Mouse (Mus musculus) liver, adult 2 months (tissue): ENCODE data around the gene Spint2. TPM values are rescaled to one million over a fixed set of nuclear protein-coding genes. Genes with fewer than 3 reads are reported as not detected.
"Not testable (repeated sequence)": the region's sequence is repeated elsewhere in the genome, so short reads cannot be mapped to it uniquely, and the experiment has no call there.

ENCODE experiments used
- DNase-seq: peaks from one replicate; pipeline ENCODE4 v3.0.0-alpha.2; 2011; ENCODE audit warnings: low read depth, low spot score; ENCODE audit errors: extremely low read depth
- H3K27ac ChIP-seq: fragments of 200-500 bp; replicated peaks from 2 replicates; pipeline ENCODE4 v1.5.1; 2012; ENCODE audit warnings: low read depth, mild to moderate bottlenecking, control low read depth, inconsistent platforms, low read length; ENCODE audit not compliant: insufficient read depth
- H3K27me3 ChIP-seq: fragments of 200-500 bp; 2 replicates; pipeline ENCODE4 v1.6.1; 2012; ENCODE audit warnings: mild to moderate bottlenecking, moderate library complexity, low read length, inconsistent platforms; ENCODE audit not compliant: control insufficient read depth, insufficient read depth
- H3K36me3 ChIP-seq: fragments of 200-500 bp; 2 replicates; pipeline ENCODE4 v1.6.1; 2012; ENCODE audit warnings: low read length, inconsistent platforms; ENCODE audit not compliant: control insufficient read depth, insufficient read depth
- H3K4me1 ChIP-seq: fragments of 200-500 bp; 2 replicates; pipeline ENCODE4 v1.6.1; 2011; ENCODE audit warnings: low read length; ENCODE audit not compliant: control insufficient read depth, insufficient read depth
- H3K4me3 ChIP-seq: fragments of 200-500 bp; 2 replicates; pipeline ENCODE4 v1.5.1; 2011; ENCODE audit warnings: low read depth, mild to moderate bottlenecking, control low read depth, low read length, moderate library complexity; ENCODE audit not compliant: insufficient read depth
- H3K79me2 ChIP-seq: fragments of 200-500 bp; 2 replicates; pipeline ENCODE4 v1.6.1; 2012; ENCODE audit warnings: inconsistent platforms, mild to moderate bottlenecking, low read length, moderate library complexity; ENCODE audit not compliant: control insufficient read depth, insufficient read depth
- H3K9ac ChIP-seq: fragments of 200-500 bp; 2 replicates; pipeline ENCODE4 v1.6.1; 2012; ENCODE audit warnings: low read depth, mild to moderate bottlenecking, control low read depth, inconsistent platforms, low read length
- CTCF ChIP-seq: fragments of 200-500 bp; IDR thresholded peaks from 2 replicates; pipeline ENCODE4 v1.5.1; 2011; ENCODE audit warnings: low read depth, low read length, control low read depth
- POLR2A ChIP-seq: fragments of 200-500 bp; IDR thresholded peaks from 2 replicates; pipeline ENCODE4 v1.6.1; 2011; ENCODE audit warnings: low read length, control low read depth; ENCODE audit not compliant: insufficient read depth; ENCODE audit errors: extremely low read depth
- WGBS: fragments of 180-500 bp; shearing (Covaris S2); methylation state at CpG from one replicate; pipeline ENCODE4 v1.1.7; 2018; 5-methylcytosine and 5-hydroxymethylcytosine counted together
- polyA plus RNA-seq: library from polyadenylated mRNA; depleted of rRNA; stranded (reverse); fragments of >200 nt; gene quantifications from 2 replicates; pipeline ENCODE4 v1.2.3, GENCODE M21; 2012; rRNA removed
- total RNA-seq: library from RNA; depleted of rRNA; stranded (reverse); fragments of >200 nt; gene quantifications from 2 replicates; pipeline ENCODE4 v1.2.3, GENCODE M21; 2014; rRNA removed

Spint2 gene
- total and polyA plus RNA-seq, 2 experiments, result 24.8 to 120 TPM

- DNase-seq, result peak; percentile 39
- Histone ChIP-seq H3K27ac (no peak overlapping the region), H3K36me3 (no peaks in the 10 kb centered on the region), H3K79me2 (no peaks in the 10 kb centered on the region), H3K4me1 (no peaks in the 10 kb centered on the region), H3K27me3 (peaks cover 10% of the 10 kb centered on the region; the same call in 1 of the 2 replicates), H3K9ac (no peak overlapping the region), H3K4me3 (no peak overlapping the region)
- TF ChIP-seq POLR2A, result no peak
- no peak for TF ChIP-seq CTCF
- 30% methylated on average over 26 of the region's 26 CpGs for WGBS
These were observed 69.4 kb downstream of the Spint2 start for GRCm38 (mm10) chr7:29212199-29212765.

GRCm38 (mm10) chr7:29211415-29212198 is 70.1 kb downstream of the Spint2 start:
- 9% methylated on average over 34 of the region's 34 CpGs for WGBS
- no peaks in the 10 kb centered on the region for H3K36me3 ChIP-seq
- TF ChIP-seq CTCF (no peak), POLR2A (no peak)
- H3K9ac ChIP-seq, result 0 out of 2 replicates have a peak overlapping the region, but pooled peaks have one; percentile 7
- H3K79me2 ChIP-seq, result no peaks in the 10 kb centered on the region
- H3K4me3 ChIP-seq, result peak overlapping the region; percentile 23
- H3K27ac ChIP-seq, result peak overlapping the region; percentile 3
- H3K27me3 ChIP-seq, result peaks cover 10% of the 10 kb centered on the region; the same call in 1 of the 2 replicates
- H3K4me1 ChIP-seq, result no peaks in the 10 kb centered on the region
- DNase-seq, result peak; percentile 38

GRCm38 (mm10) chr7:29211013-29211412 is 70.7 kb downstream of the Spint2 start:
- H3K79me2 ChIP-seq, H3K4me1 ChIP-seq, H3K36me3 ChIP-seq, DNase-seq, H3K9ac ChIP-seq, H3K27ac ChIP-seq: not testable (repeated sequence)
- WGBS, result 38% methylated on average over 13 of the region's 15 CpGs
- H3K4me3 ChIP-seq, result peak overlapping the region; percentile 23; the same call in 1 of the 2 replicates
- H3K27me3 ChIP-seq, result peaks cover 10% of the 10 kb centered on the region; the same call in 1 of the 2 replicates

Other genes starting within 250 kb of the Spint2 start
- 0.07 and 0.46 TPM in 2 replicates for gene Ryr1, start 156.7 kb downstream of the Spint2 start, total RNA-seq
- 0.01 TPM in 2 replicates for gene Ryr1, start 156.7 kb downstream of the Spint2 start, polyA plus RNA-seq
- gene Rasgrp4, start 147.1 kb downstream of the Spint2 start, total RNA-seq, result under 0.01 and 0.07 TPM in 2 replicates
- 0.41 and 0.69 TPM in 2 replicates for gene Rasgrp4, start 147.1 kb downstream of the Spint2 start, polyA plus RNA-seq
- gene Fam98c, start 125.7 kb downstream of the Spint2 start, total RNA-seq, result 5.1 and 5.4 TPM in 2 replicates
- gene Fam98c, start 125.7 kb downstream of the Spint2 start, polyA plus RNA-seq, result 12.5 and 19.3 TPM in 2 replicates
- 0.07 TPM in 1 of 2 replicates, not detected in the other for gene Ggn, start 111.7 kb downstream of the Spint2 start, total RNA-seq
- gene Ggn, start 111.7 kb downstream of the Spint2 start, polyA plus RNA-seq, result 0.18 TPM in 1 of 2 replicates, not detected in the other
- gene Spred3, start 111.5 kb downstream of the Spint2 start, total RNA-seq, result 0.18 and 0.20 TPM in 2 replicates
- 0.35 and 0.40 TPM in 2 replicates for gene Spred3, start 111.5 kb downstream of the Spint2 start, polyA plus RNA-seq
- gene Psmd8, start 101.2 kb downstream of the Spint2 start, total RNA-seq, result 195 and 217 TPM in 2 replicates
- gene Psmd8, start 101.2 kb downstream of the Spint2 start, polyA plus RNA-seq, result 119 and 132 TPM in 2 replicates
- 0.27 and 0.28 TPM in 2 replicates for gene Catsperg1, start 67.9 kb downstream of the Spint2 start, total RNA-seq
- gene Catsperg1, start 67.9 kb downstream of the Spint2 start, polyA plus RNA-seq, result 0.12 and 0.24 TPM in 2 replicates
- gene Kcnk6, start 49.4 kb downstream of the Spint2 start, total RNA-seq, result 1.7 and 2.0 TPM in 2 replicates
- gene Kcnk6, start 49.4 kb downstream of the Spint2 start, polyA plus RNA-seq, result 3.3 and 5.3 TPM in 2 replicates
- 40.7 and 59.9 TPM in 2 replicates for gene Yif1b, start 43.6 kb downstream of the Spint2 start, total RNA-seq
- gene Yif1b, start 43.6 kb downstream of the Spint2 start, polyA plus RNA-seq, result 132 and 143 TPM in 2 replicates
- gene 2200002D01Rik, start 33.4 kb downstream of the Spint2 start, total RNA-seq, result 2.3 and 6.9 TPM in 2 replicates
- gene 2200002D01Rik, start 33.4 kb downstream of the Spint2 start, polyA plus RNA-seq, result 5.2 and 7.4 TPM in 2 replicates
- 1.0 and 1.7 TPM in 2 replicates for gene Ppp1r14a, start 7.4 kb upstream of the Spint2 start, total RNA-seq
- 5.0 and 11.3 TPM in 2 replicates for gene Ppp1r14a, start 7.4 kb upstream of the Spint2 start, polyA plus RNA-seq
- gene Dpf1, start 22.0 kb upstream of the Spint2 start, total RNA-seq, result 0.13 TPM in 1 of 2 replicates, not detected in the other
- 0.05 and 0.28 TPM in 2 replicates for gene Dpf1, start 22.0 kb upstream of the Spint2 start, polyA plus RNA-seq
- gene Sipa1l3, start 236.7 kb upstream of the Spint2 start, total RNA-seq, result 3.1 and 3.8 TPM in 2 replicates
- gene Sipa1l3, start 236.7 kb upstream of the Spint2 start, polyA plus RNA-seq, result 6.5 and 9.2 TPM in 2 replicates